Mouse (Mus musculus) brain, embryonic 14.5 days (tissue): ENCODE data around the gene Yipf1.

Source experiments
- CTCF ChIP-seq: fragments of 200-500 bp; IDR thresholded peaks from 2 replicates; pipeline ENCODE4 v1.5.1; 2012; ENCODE audit warnings: inconsistent platforms, mild to moderate bottlenecking, moderate library complexity, borderline replicate concordance; ENCODE audit not compliant: insufficient read depth, insufficient read length; ENCODE audit errors: extremely low read depth
- POLR2A ChIP-seq: fragments of 200-500 bp; IDR thresholded peaks from 2 replicates; pipeline ENCODE4 v1.6.1; 2012; ENCODE audit warnings: mild to moderate bottlenecking, inconsistent platforms, borderline replicate concordance; ENCODE audit not compliant: poor library complexity, insufficient read depth, insufficient read length, severe bottlenecking; ENCODE audit errors: extremely low read depth

GRCm38 (mm10) chr4:107387465-107387864 lies 73.3 kb downstream of the Yipf1 start:
- TF ChIP-seq CTCF (no peak), POLR2A (no peak)
